ENCODE assay signal across 8 mouse cellular contexts in the genomic region with DNA sequence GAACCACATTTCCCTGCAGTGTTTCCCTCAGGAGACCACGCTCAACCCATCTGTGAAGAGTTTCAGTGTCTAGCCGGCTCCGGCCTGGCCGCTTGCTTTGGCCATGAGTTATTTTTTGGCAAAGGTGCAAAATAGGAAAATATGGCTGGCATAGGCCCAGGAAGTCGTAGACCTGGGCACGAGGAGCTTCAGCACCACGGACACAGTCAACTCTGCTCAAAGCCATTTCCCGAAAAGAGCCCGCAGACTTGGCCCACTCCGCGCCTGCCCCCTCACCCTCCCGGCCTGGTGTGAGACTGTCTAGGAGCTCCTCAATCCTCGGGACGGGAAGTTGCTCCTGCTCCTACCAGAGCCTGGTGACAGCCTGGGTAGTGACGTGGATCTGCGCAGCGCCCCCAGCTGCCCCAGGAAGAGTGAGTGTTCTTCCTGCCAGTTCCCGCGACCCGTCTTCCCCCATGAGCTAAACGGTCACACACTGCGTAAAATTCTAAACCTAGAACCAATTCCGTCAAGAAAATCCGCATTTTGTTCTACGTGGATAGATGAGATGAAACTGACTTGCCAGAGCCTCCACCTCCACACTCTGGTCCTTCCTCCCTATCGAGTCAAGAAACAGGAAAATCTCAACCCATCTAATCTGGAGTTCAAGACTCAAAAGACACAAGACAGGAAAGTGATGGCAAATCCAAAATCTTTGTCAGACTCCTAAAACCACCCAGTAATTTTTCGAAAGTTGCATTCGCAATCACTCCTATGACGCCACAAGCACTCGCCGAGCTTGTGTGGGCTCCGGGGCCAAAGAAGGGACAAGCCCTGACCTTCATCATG. TPM values are rescaled to one million over a fixed set of nuclear protein-coding genes. Genes with fewer than 3 reads are reported as not detected.
A peak's percentile ranks its signal among the peaks of the same experiment; 100 is the strongest.
DNase-seq lines count a peak whose midpoint lies in the region; ATAC-seq lines count a peak whose summit lies in the region.

No protein-coding gene starts in this region.

- ATAC-seq in hindbrain, embryonic 14.5 days (ENCODE audit: low FRiP score) = peak; percentile 54; the same call in 1 of the 2 replicates

- peak overlapping the region; percentile 83 for H3K9ac ChIP-seq in hindbrain, embryonic 14.5 days

- peak overlapping the region; percentile 70 for H3K4me2 ChIP-seq in hindbrain, embryonic 14.5 days (replicated peaks)

- H3K27me3 ChIP-seq in hindbrain, embryonic 14.5 days (ENCODE audit: control insufficient read depth, insufficient read depth, low read length) = no peaks in the 10 kb centered on the region

- peaks cover 11% of the 10 kb centered on the region for H3K4me1 ChIP-seq in hindbrain, embryonic 14.5 days (replicated peaks; ENCODE audit: control insufficient read depth, insufficient read depth, low read length)

- H3K36me3 ChIP-seq in hindbrain, embryonic 14.5 days (replicated peaks; ENCODE audit: control insufficient read depth, insufficient read depth) = no peaks in the 10 kb centered on the region

- no peaks in the 10 kb centered on the region for H3K9me3 ChIP-seq in hindbrain, embryonic 14.5 days (ENCODE audit: control insufficient read depth, low read length)

- DNase-seq in adrenal gland, adult (ENCODE audit: inconsistent age in 2 of 2, low spot score in 1 of 2) = peak; percentile 76 to 89
- DNase-seq in cerebellum, adult 9-10 months = peak; percentile 94
- peak; percentile 16 to 23 for DNase-seq in frontal cortex, postnatal 14 days (ENCODE audit: low spot score in 2 of 2)
- peak; percentile 35 for DNase-seq in hindbrain, embryonic 14.5 days (ENCODE audit: low spot score)
- DNase-seq in layer of hippocampus, postnatal 25 days (ENCODE audit: extremely low spot score in 1 of 2, low spot score in 1 of 2) = peak; percentile 20
- peak; percentile 61 for DNase-seq in lung, postnatal 14 days
- peak; percentile 46 to 52 for DNase-seq in right cerebral cortex, adult 2 months (ENCODE audit: low spot score in 2 of 2)
- DNase-seq in urinary bladder, postnatal 25 days (ENCODE audit: low spot score) = no peak

- H3K27ac ChIP-seq in hindbrain, embryonic 14.5 days = peak overlapping the region; percentile 63; the same call in 1 of the 2 replicates

- peak overlapping the region; percentile 69 for H3K4me3 ChIP-seq in hindbrain, embryonic 14.5 days (replicated peaks; ENCODE audit: low read length)

- WGBS in hindbrain, embryonic 14.5 days = 9% methylated on average over 32 of the region's 32 CpGs

RNA-seq across cellular contexts. Expression of gene Slc35g2, which starts 0.9 kb away (rescaled TPM):
- 24.2 and 26.2 TPM in 2 replicates for polyA plus RNA-seq in hindbrain, embryonic 14.5 days (2014; fragmentation: Nextera tagmentation; extraction: Ambion mirVana)
- 10 to 100 TPM; 16.1 to 19.4 TPM for total RNA-seq in layer of hippocampus, postnatal 25 days (2021)

RNA-seq across cellular contexts. Expression of gene Nck1, which starts 24.1 kb away (rescaled TPM):
- 59.6 and 66.2 TPM in 2 replicates for polyA plus RNA-seq in hindbrain, embryonic 14.5 days (2014; fragmentation: Nextera tagmentation; extraction: Ambion mirVana)
- total RNA-seq in layer of hippocampus, postnatal 25 days (2021) = 10 to 100 TPM; 33.5 to 37.2 TPM

RNA-seq across cellular contexts. Expression of gene Stag1, which starts 27.6 kb away (rescaled TPM):
- polyA plus RNA-seq in hindbrain, embryonic 14.5 days (2014; fragmentation: Nextera tagmentation; extraction: Ambion mirVana) = 30.9 and 39.5 TPM in 2 replicates
- 10 to 100 TPM; 49.5 to 50.4 TPM for total RNA-seq in layer of hippocampus, postnatal 25 days (2021)
